Mouse (Mus musculus): ENCODE measurements at regions not wholly inside any gene's neighbourhood (a gene's known extent, or its start where the extent isn't known, plus 50 kb on each side); places are given as distances from the start of the nearest gene placed in this dataset.
A peak's percentile ranks its signal among the peaks of the same experiment; 100 is the strongest.

- H3K9me3 ChIP-seq (ENCODE audit: control insufficient read depth, low read length): no peaks in the 10 kb centered on the region
- no peak overlapping the region for H3K27ac ChIP-seq (replicated peaks; ENCODE audit: low read depth, low read length)
- H3K9ac ChIP-seq (ENCODE audit: low read length): no peak overlapping the region
- H3K27me3 ChIP-seq (ENCODE audit: control insufficient read depth, insufficient read depth, low read length): no peaks in the 10 kb centered on the region
- WGBS: 69% methylated on average over 2 of the region's 2 CpGs
- ATAC-seq (ENCODE audit: insufficient number of reproducible peaks, low FRiP score, low TSS enrichment, low read depth) (no peak), DNase-seq (ENCODE audit: low spot score) (no peak)
- no peak overlapping the region for H3K4me3 ChIP-seq (ENCODE audit: low read depth, low read length)
- H3K4me2 ChIP-seq (ENCODE audit: low read depth, severe bottlenecking): no peak overlapping the region
- H3K36me3 ChIP-seq (ENCODE audit: control insufficient read depth, insufficient read depth, low read length): no peaks in the 10 kb centered on the region
- 0 out of 2 replicates have a peak, but pooled peaks cover 2% of the 10 kb centered on the region for H3K4me1 ChIP-seq (ENCODE audit: control insufficient read depth, insufficient read depth, low read length)
These were observed 312.8 kb upstream of the Thrb start for GRCm38 (mm10) chr14:17347286-17347685.

- H3K27ac ChIP-seq (replicated peaks; ENCODE audit: low read depth, low read length): no peak overlapping the region
- no peak for ATAC-seq (ENCODE audit: insufficient number of reproducible peaks, low FRiP score, low TSS enrichment, low read depth)
- 83% methylated on average over 4 of the region's 4 CpGs for WGBS
- no peak for DNase-seq (ENCODE audit: low spot score)
- no peaks in the 10 kb centered on the region for H3K9me3 ChIP-seq (ENCODE audit: control insufficient read depth, low read length)
- H3K36me3 ChIP-seq (ENCODE audit: control insufficient read depth, insufficient read depth, low read length): no peaks in the 10 kb centered on the region
- no peak overlapping the region for H3K9ac ChIP-seq (ENCODE audit: low read length)
- H3K4me3 ChIP-seq (ENCODE audit: low read depth, low read length): no peak overlapping the region
- no peaks in the 10 kb centered on the region for H3K4me1 ChIP-seq (ENCODE audit: control insufficient read depth, insufficient read depth, low read length)
- H3K27me3 ChIP-seq (ENCODE audit: control insufficient read depth, insufficient read depth, low read length): no peaks in the 10 kb centered on the region
- no peak overlapping the region for H3K4me2 ChIP-seq (ENCODE audit: low read depth, severe bottlenecking)
These were observed 307.6 kb upstream of the Thrb start for GRCm38 (mm10) chr14:17352324-17353037.

- Histone ChIP-seq H3K36me3 (ENCODE audit: control insufficient read depth, insufficient read depth, low read length) (no peaks in the 10 kb centered on the region), H3K4me1 (ENCODE audit: control insufficient read depth, insufficient read depth, low read length) (no peaks in the 10 kb centered on the region), H3K9me3 (ENCODE audit: control insufficient read depth, low read length) (no peaks in the 10 kb centered on the region), H3K4me2 (ENCODE audit: low read depth, severe bottlenecking) (no peak overlapping the region), H3K27ac (replicated peaks; ENCODE audit: low read depth, low read length) (no peak overlapping the region), H3K9ac (ENCODE audit: low read length) (no peak overlapping the region), H3K27me3 (ENCODE audit: control insufficient read depth, insufficient read depth, low read length) (no peaks in the 10 kb centered on the region), H3K4me3 (ENCODE audit: low read depth, low read length) (no peak overlapping the region)
- no peak for ATAC-seq (ENCODE audit: insufficient number of reproducible peaks, low FRiP score, low TSS enrichment, low read depth)
- no peak for DNase-seq (ENCODE audit: low spot score)
These were observed 298.2 kb upstream of the Thrb start for GRCm38 (mm10) chr14:17361910-17362309.

GRCm38 (mm10) chr14:17402751-17403479 lies 257.1 kb upstream of the Thrb start:
- ATAC-seq (ENCODE audit: insufficient number of reproducible peaks, low FRiP score, low TSS enrichment, low read depth) (peak; percentile 75), DNase-seq (ENCODE audit: low spot score) (peak; percentile 67)
- WGBS: 36% methylated on average over 7 of the region's 7 CpGs
- no peaks in the 10 kb centered on the region for H3K9me3 ChIP-seq (ENCODE audit: control insufficient read depth, low read length)
- H3K4me2 ChIP-seq (ENCODE audit: low read depth, severe bottlenecking): no peak overlapping the region
- H3K27ac ChIP-seq (replicated peaks; ENCODE audit: low read depth, low read length): no peak overlapping the region
- H3K4me3 ChIP-seq (ENCODE audit: low read depth, low read length): no peak overlapping the region
- no peak overlapping the region for H3K9ac ChIP-seq (ENCODE audit: low read length)
- no peaks in the 10 kb centered on the region for H3K27me3 ChIP-seq (ENCODE audit: control insufficient read depth, insufficient read depth, low read length)
- H3K4me1 ChIP-seq (ENCODE audit: control insufficient read depth, insufficient read depth, low read length): no peaks in the 10 kb centered on the region; the same call in 1 of the 2 replicates
- no peaks in the 10 kb centered on the region; the same call in 1 of the 2 replicates for H3K36me3 ChIP-seq (ENCODE audit: control insufficient read depth, insufficient read depth, low read length)

GRCm38 (mm10) chr14:17405551-17406336 lies 254.3 kb upstream of the Thrb start:
- Histone ChIP-seq H3K4me3 (ENCODE audit: low read depth, low read length) (no peak overlapping the region), H3K9me3 (ENCODE audit: control insufficient read depth, low read length) (no peaks in the 10 kb centered on the region), H3K9ac (ENCODE audit: low read length) (no peak overlapping the region), H3K27me3 (ENCODE audit: control insufficient read depth, insufficient read depth, low read length) (no peaks in the 10 kb centered on the region), H3K4me2 (ENCODE audit: low read depth, severe bottlenecking) (no peak overlapping the region), H3K27ac (replicated peaks; ENCODE audit: low read depth, low read length) (no peak overlapping the region), H3K36me3 (ENCODE audit: control insufficient read depth, insufficient read depth, low read length) (no peaks in the 10 kb centered on the region), H3K4me1 (ENCODE audit: control insufficient read depth, insufficient read depth, low read length) (peaks cover 2% of the 10 kb centered on the region; the same call in 1 of the 2 replicates)
- 77% methylated on average over 2 of the region's 2 CpGs for WGBS
- ATAC-seq (ENCODE audit: insufficient number of reproducible peaks, low FRiP score, low TSS enrichment, low read depth) (no peak), DNase-seq (ENCODE audit: low spot score) (peak; percentile 79)

GRCm38 (mm10) chr14:17406879-17407278 lies 253.2 kb upstream of the Thrb start:
- H3K36me3 ChIP-seq (ENCODE audit: control insufficient read depth, insufficient read depth, low read length): no peaks in the 10 kb centered on the region
- ATAC-seq (ENCODE audit: insufficient number of reproducible peaks, low FRiP score, low TSS enrichment, low read depth): no peak
- no peak for DNase-seq (ENCODE audit: low spot score)
- no peaks in the 10 kb centered on the region for H3K27me3 ChIP-seq (ENCODE audit: control insufficient read depth, insufficient read depth, low read length)
- no peak overlapping the region for H3K4me2 ChIP-seq (ENCODE audit: low read depth, severe bottlenecking)
- no peak overlapping the region for H3K9ac ChIP-seq (ENCODE audit: low read length)
- H3K4me1 ChIP-seq (ENCODE audit: control insufficient read depth, insufficient read depth, low read length): peaks cover 2% of the 10 kb centered on the region; the same call in 1 of the 2 replicates
- H3K4me3 ChIP-seq (ENCODE audit: low read depth, low read length): no peak overlapping the region
- H3K27ac ChIP-seq (replicated peaks; ENCODE audit: low read depth, low read length): no peak overlapping the region
- H3K9me3 ChIP-seq (ENCODE audit: control insufficient read depth, low read length): no peaks in the 10 kb centered on the region

- DNase-seq (ENCODE audit: low spot score): no peak
- Histone ChIP-seq H3K9me3 (ENCODE audit: control insufficient read depth, low read length) (no peaks in the 10 kb centered on the region), H3K4me1 (ENCODE audit: control insufficient read depth, insufficient read depth, low read length) (peaks cover 2% of the 10 kb centered on the region; the same call in 1 of the 2 replicates), H3K36me3 (ENCODE audit: control insufficient read depth, insufficient read depth, low read length) (no peaks in the 10 kb centered on the region), H3K27me3 (ENCODE audit: control insufficient read depth, insufficient read depth, low read length) (no peaks in the 10 kb centered on the region), H3K27ac (replicated peaks; ENCODE audit: low read depth, low read length) (no peak overlapping the region), H3K4me2 (ENCODE audit: low read depth, severe bottlenecking) (no peak overlapping the region), H3K4me3 (ENCODE audit: low read depth, low read length) (no peak overlapping the region), H3K9ac (ENCODE audit: low read length) (no peak overlapping the region)
- no peak for ATAC-seq (ENCODE audit: insufficient number of reproducible peaks, low FRiP score, low TSS enrichment, low read depth)
- WGBS: 45% methylated on average over 5 of the region's 5 CpGs
These were observed 251.7 kb upstream of the Thrb start for GRCm38 (mm10) chr14:17408343-17408742.

GRCm38 (mm10) chr14:17408813-17409212 lies 251.2 kb upstream of the Thrb start:
- DNase-seq (ENCODE audit: low spot score): no peak
- Histone ChIP-seq H3K9ac (ENCODE audit: low read length) (no peak overlapping the region), H3K27me3 (ENCODE audit: control insufficient read depth, insufficient read depth, low read length) (no peaks in the 10 kb centered on the region), H3K4me3 (ENCODE audit: low read depth, low read length) (no peak overlapping the region), H3K9me3 (ENCODE audit: control insufficient read depth, low read length) (no peaks in the 10 kb centered on the region), H3K27ac (replicated peaks; ENCODE audit: low read depth, low read length) (no peak overlapping the region), H3K4me2 (ENCODE audit: low read depth, severe bottlenecking) (no peak overlapping the region), H3K4me1 (ENCODE audit: control insufficient read depth, insufficient read depth, low read length) (peaks cover 2% of the 10 kb centered on the region; the same call in 1 of the 2 replicates), H3K36me3 (ENCODE audit: control insufficient read depth, insufficient read depth, low read length) (no peaks in the 10 kb centered on the region)
- 37% methylated on average over 1 of the region's 1 CpGs for WGBS
- no peak for ATAC-seq (ENCODE audit: insufficient number of reproducible peaks, low FRiP score, low TSS enrichment, low read depth)
